Mouse (Mus musculus) C2C12 (cell line): ENCODE measurements around the gene Tspan2.

Experiments
- CEBPB ChIP-seq: IDR thresholded peaks from one replicate; pipeline ENCODE4 v1.6.1; 2011; ENCODE audit warnings: low read depth, mild to moderate bottlenecking, control low read depth, moderate library complexity
- CTCF ChIP-seq: IDR thresholded peaks from one replicate; pipeline ENCODE4 v1.5.1; 2011; ENCODE audit not compliant: control insufficient read depth, insufficient read depth, insufficient read length
- MAX ChIP-seq: IDR thresholded peaks from one replicate; pipeline ENCODE4 v1.6.1; 2011; ENCODE audit warnings: mild to moderate bottlenecking, control low read depth

GRCm38 (mm10) chr3:102698127-102698526, 36.2 kb upstream of the Tspan2 start:
- no peak for TF ChIP-seq CTCF
- TF ChIP-seq CEBPB = no peak
- no peak for TF ChIP-seq MAX
